Mouse (Mus musculus) liver, adult 2 months (tissue): ENCODE data around the gene Adamts5.

Experiments used
- CTCF ChIP-seq: fragments of 200-500 bp; IDR thresholded peaks from 2 replicates; pipeline ENCODE4 v1.5.1; 2011; ENCODE audit warnings: low read depth, low read length, control low read depth
- POLR2A ChIP-seq: fragments of 200-500 bp; IDR thresholded peaks from 2 replicates; pipeline ENCODE4 v1.6.1; 2011; ENCODE audit warnings: low read length, control low read depth; ENCODE audit not compliant: insufficient read depth; ENCODE audit errors: extremely low read depth

DNA sequence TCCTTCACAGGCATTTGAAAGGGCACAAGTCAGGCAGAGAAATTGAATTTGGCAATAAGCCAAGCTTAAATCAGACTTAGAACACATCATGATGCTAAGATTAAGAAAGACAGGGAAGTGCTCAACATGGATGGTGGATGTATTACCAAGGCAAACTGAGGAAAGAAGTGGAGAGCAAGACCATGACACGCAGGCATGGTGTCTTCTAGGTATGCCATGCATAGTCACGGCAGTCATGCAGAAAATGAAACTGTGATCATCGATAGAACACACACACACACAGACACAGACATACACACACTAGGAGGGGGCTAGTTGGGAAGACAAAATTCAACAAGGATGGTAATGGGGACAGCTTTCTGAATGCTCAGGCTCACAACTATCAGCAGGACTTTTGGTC is 3.8 kb downstream of the Adamts5 start:
- TF ChIP-seq CTCF (no peak), POLR2A (no peak)
